Comparison of ENCODE assay signal across 14 mouse cellular contexts in the genomic region with DNA sequence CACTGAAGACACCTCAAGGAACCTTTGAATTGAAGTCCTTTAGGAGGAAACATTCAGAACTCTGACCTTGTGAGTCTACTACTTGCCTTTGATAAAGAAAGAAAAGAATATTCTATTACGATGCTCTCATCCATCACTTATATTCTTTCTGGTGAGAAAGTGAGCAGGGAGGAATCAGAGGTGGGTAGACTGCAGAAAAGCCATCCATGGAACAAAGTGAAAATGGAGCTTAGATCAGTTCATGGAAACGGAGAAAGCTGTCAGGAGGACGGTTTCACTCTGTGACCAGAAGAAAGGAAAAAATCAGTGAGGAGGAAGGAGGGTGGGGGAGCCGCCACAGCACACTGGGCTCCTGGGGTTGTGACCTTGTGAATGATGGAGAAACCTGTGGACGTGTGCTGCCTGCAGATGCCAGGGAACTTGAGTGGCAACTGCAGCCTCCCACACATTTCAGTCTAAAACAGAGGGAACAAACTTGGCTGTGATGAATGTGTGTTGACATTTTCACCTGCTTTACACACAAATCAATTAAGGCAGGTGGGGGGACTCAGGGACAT.
"Had no signal": no experiment of that assay in that cellular context is flagged by ENCODE, and none has a peak within 500 bp of the region (broad histone marks: within the 10 kb centered on the region; RNA-seq: fewer than 3 reads in every experiment).

No protein-coding gene starts in this region.

- DNase-seq: kidney, adult 8-10 months; kidney, postnatal 10 days; left cerebral cortex, postnatal 4 days; lung, embryonic 14.5 days; lung, postnatal 10 days; lung, postnatal 4 days; right cerebral cortex, postnatal 4 days; thymus, postnatal 36 days had no signal

- H3K27ac ChIP-seq: liver, embryonic 15.5 days; neural tube, embryonic 15.5 days; stomach, embryonic 15.5 days had no signal

- H3K4me2 ChIP-seq: liver, embryonic 11.5 days; liver, embryonic 15.5 days; lung, embryonic 14.5 days; neural tube, embryonic 15.5 days; stomach, embryonic 15.5 days had no signal

- H3K4me3 ChIP-seq: liver, embryonic 15.5 days; myocyte; neural tube, embryonic 15.5 days; stomach, embryonic 15.5 days had no signal

- H3K9me3 ChIP-seq: liver, embryonic 15.5 days; neural tube, embryonic 15.5 days; stomach, embryonic 15.5 days had no signal

- H3K4me1 ChIP-seq: liver, embryonic 15.5 days; neural tube, embryonic 15.5 days; stomach, embryonic 15.5 days had no signal

- H3K36me3 ChIP-seq: liver, embryonic 15.5 days; neural tube, embryonic 15.5 days; stomach, embryonic 15.5 days had no signal

- H3K27me3 ChIP-seq: liver, embryonic 15.5 days; neural tube, embryonic 15.5 days; stomach, embryonic 15.5 days had no signal

- ATAC-seq: intestine, embryonic 16.5 days had no signal

- H3K9ac ChIP-seq: liver, embryonic 15.5 days; lung, embryonic 14.5 days; neural tube, embryonic 15.5 days; stomach, embryonic 15.5 days had no signal
